Mouse (Mus musculus) CH12.LX (cell line): ENCODE data around the gene Phactr1.

Experiments used
- CTCF ChIP-seq, 2 experiments: IDR thresholded peaks in 1 of 2; conservative IDR thresholded peaks in 1 of 2; 2 replicates each; pipeline ENCODE4 v1.5.1; 2011 to 2012; ENCODE audit warnings: low read depth in 2 of 2, low read length in 2 of 2, improper control_type of control experiment in 1 of 2, inconsistent platforms in 1 of 2, mild to moderate bottlenecking in 1 of 2, moderate library complexity in 1 of 2
- E2F4 ChIP-seq: IDR thresholded peaks from 2 replicates; pipeline ENCODE4 v1.6.1; 2011; ENCODE audit warnings: low read depth, low read length, improper control_type of control experiment; ENCODE audit not compliant: insufficient replicate concordance
- HCFC1 ChIP-seq: IDR thresholded peaks from 2 replicates; pipeline ENCODE4 v1.6.1; 2012; ENCODE audit warnings: low read depth, mild to moderate bottlenecking, inconsistent platforms, low read length, improper control_type of control experiment
- JUND ChIP-seq: conservative IDR thresholded peaks from 2 replicates; pipeline ENCODE4 v1.6.1; 2011; ENCODE audit warnings: low read depth, low read length, improper control_type of control experiment
- POLR2A ChIP-seq: IDR thresholded peaks from 2 replicates; pipeline ENCODE4 v1.6.1; 2011; ENCODE audit warnings: low read depth, mild to moderate bottlenecking, improper control_type of control experiment, low read length
- POLR2AphosphoS2 ChIP-seq: IDR thresholded peaks from 2 replicates; pipeline ENCODE4 v1.6.1; 2011; ENCODE audit warnings: low read depth, low read length, improper control_type of control experiment
- USF1 ChIP-seq: IDR thresholded peaks from 2 replicates; pipeline ENCODE4 v1.6.1; 2014; ENCODE audit warnings: low read depth, mild to moderate bottlenecking, inconsistent platforms, low read length, improper control_type of control experiment

GRCm38 (mm10) chr13:43171020-43171710 lies 490.7 kb downstream of the Phactr1 start, which contains the start of gene Tbc1d7:
- TF ChIP-seq E2F4 (0 out of 2 replicates have a peak, but pooled peaks have one; percentile 41), POLR2A (peak; percentile 99), JUND (no peak), USF1 (peak; percentile 29), CTCF (conservative IDR thresholded peaks at IDR 0.05 in 1 of 2, IDR thresholded peaks at IDR 0.05 in 1 of 2; ENCODE audit: low read depth in 2 of 2, low read length in 2 of 2) (0 out of 4 replicates have a peak, but pooled peaks of 1 of the 2 experiments have one; percentile 8), POLR2AphosphoS2 (peak; percentile 93), HCFC1 (peak; percentile 93)
